Mouse (Mus musculus) bone marrow macrophage, adult 2 months (primary cell): Measurements from ENCODE around the gene Atp2b4. TPM values are rescaled to one million over a fixed set of nuclear protein-coding genes. Genes with fewer than 3 reads are reported as not detected.

Source experiments
- H3K27ac ChIP-seq: 2 replicates; pipeline ENCODE4 v1.5.1; 2012; ENCODE audit warnings: low read depth, low read length; ENCODE audit not compliant: insufficient read depth
- H3K4me1 ChIP-seq: 2 replicates; pipeline ENCODE4 v1.6.1; 2012; ENCODE audit warnings: low read length; ENCODE audit not compliant: control insufficient read depth, insufficient read depth
- H3K4me3 ChIP-seq: 2 replicates; pipeline ENCODE4 v1.5.1; 2012; ENCODE audit warnings: mild to moderate bottlenecking, low read length, moderate library complexity; ENCODE audit not compliant: insufficient read depth
- CTCF ChIP-seq: IDR thresholded peaks from 2 replicates; pipeline ENCODE4 v1.5.1; 2012; ENCODE audit warnings: low read depth, mild to moderate bottlenecking, low read length, moderate library complexity
- POLR2A ChIP-seq: IDR thresholded peaks from 2 replicates; pipeline ENCODE4 v1.6.1; 2012; ENCODE audit warnings: mild to moderate bottlenecking, low read depth, low read length, borderline replicate concordance
- polyA plus RNA-seq: library from polyadenylated mRNA; stranded (reverse); fragments of >200 nt; gene quantifications from 2 replicates; pipeline ENCODE4 v1.2.4, GENCODE M21; 2012; ENCODE audit not compliant: missing spikeins, insufficient read depth, insufficient read length

The Atp2b4 gene
- polyA plus RNA-seq, 1 experiment: 3.7 TPM

DNA sequence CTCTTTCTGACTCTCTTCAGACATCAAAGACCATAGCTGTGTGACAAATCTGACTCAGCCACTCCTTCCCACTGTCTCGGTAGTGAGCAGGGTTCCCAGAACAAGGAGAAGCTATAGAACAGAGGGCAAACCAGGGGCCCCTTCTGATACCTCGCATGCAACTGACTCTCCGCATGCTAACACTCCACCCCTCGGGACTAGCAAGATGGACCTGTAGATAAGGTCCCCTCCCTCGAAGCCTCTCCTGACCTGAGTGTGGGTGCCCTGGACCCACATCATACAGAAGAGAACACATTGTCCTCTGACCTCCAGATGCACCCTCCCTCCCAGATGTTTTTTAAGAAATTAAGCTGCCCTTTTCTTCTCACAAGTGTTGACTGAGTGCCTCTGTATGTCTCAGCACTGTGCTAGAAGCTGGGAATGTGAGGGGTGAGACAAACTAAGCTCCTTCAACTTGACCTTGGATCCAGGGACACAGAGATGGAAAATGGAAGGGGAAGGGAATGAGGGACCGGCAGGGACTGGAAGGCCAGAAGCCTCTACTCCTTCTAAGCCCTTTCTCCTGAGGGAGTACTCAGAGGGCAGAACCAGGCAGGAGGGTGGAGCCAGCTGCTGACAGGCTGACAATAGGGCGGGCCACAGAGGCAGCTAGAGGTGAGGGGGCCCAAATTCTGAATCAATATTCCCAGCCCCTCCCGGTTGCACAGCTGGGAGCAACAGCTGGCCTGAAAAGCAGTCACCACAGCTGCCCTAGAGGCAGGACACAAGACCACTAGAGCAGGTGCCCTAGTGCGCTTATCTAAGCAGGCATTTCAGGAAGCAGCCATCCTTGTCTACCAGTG, 2.6 kb downstream of the Atp2b4 start:
- Histone ChIP-seq H3K27ac (no peak overlapping the region), H3K4me1 (peaks cover 10% of the 10 kb centered on the region), H3K4me3 (no peak overlapping the region)
- no peak for TF ChIP-seq POLR2A

DNA sequence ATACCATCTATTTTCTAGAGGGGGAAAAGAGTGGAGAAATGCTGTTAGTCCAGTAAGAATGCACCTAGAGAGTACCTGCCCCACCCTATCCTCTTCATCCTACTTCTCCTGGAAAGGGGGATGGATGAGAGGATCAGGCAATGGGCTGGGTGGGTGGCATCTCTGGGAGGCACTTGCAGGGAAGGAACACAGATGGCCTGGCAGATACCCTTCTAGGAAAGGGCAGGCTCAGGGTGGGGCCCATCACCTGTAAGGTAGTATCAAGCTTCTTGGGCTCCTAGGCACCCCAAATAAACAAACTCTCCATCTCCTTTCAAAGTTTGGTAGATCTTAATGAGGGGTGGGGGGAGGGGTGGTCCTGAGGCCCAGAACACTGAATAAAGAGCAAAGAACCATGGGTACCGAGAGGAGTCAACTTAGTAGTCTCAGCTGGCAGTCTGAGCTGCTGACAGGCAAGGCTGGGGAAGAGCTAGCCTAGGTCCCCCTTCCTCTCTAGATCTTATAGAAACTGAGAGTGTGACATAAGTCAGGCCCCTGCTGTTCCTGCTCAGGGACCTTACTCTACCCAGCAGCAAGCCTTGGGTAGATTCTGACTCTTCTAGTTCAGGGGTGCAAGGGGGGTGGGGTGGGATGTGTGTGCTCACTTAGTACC, 3.4 kb downstream of the Atp2b4 start:
- H3K4me3 ChIP-seq: no peak overlapping the region
- peaks cover 10% of the 10 kb centered on the region for H3K4me1 ChIP-seq
- no peak overlapping the region for H3K27ac ChIP-seq
- TF ChIP-seq POLR2A (no peak), CTCF (no peak)

- Histone ChIP-seq H3K27ac (no peak overlapping the region), H3K4me3 (no peak overlapping the region), H3K4me1 (peaks cover 2% of the 10 kb centered on the region; the same call in 1 of the 2 replicates)
- no peak for TF ChIP-seq POLR2A
- no peak for TF ChIP-seq CTCF
Observed at GRCm38 (mm10) chr1:133793646-133794045, 7.2 kb downstream of the Atp2b4 start.

DNA sequence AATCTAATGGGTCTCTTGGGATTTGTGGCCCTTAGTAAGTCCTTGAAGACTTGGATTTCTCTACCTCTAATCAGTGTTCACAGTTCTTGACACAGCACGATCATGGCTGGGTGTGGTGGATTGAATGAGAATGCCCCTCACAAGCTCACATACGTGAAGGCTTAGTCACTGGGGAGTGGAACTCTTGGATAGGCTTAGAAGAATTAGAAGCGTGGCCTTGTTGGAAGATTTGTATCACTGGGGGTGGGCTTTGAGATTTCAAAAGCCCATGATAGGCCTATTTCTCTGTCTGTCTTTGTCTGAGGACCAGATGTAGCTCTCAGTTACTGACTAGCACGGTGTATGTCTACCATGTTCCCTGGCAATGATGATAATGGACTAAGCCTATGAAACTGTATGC, 10.8 kb downstream of the Atp2b4 start:
- TF ChIP-seq POLR2A (no peak), CTCF (no peak)
- Histone ChIP-seq H3K27ac (no peak overlapping the region), H3K4me3 (no peak overlapping the region), H3K4me1 (peaks cover 3% of the 10 kb centered on the region)

DNA sequence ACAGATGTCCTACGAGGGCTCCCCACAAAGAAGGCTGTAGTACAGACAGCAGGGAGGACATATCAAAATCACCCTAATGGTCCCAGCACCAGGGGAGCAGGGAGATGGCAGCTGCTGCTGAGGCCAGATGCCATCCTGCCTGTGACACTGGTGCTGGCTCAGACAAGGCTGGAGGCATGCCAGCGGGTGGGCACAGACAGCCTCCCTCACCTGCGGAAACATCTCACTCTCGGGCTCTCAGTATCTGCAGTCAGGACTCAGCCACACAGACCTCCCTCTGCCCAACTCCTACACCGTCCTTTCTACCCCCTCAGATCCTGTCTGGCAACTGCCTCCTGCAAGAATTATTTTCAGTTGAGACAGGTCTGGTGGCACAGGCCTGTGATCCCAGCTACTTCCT, 12.0 kb downstream of the Atp2b4 start:
- Histone ChIP-seq H3K27ac (no peak overlapping the region), H3K4me3 (no peak overlapping the region), H3K4me1 (peaks cover 13% of the 10 kb centered on the region)
- no peak for TF ChIP-seq POLR2A

- no peak overlapping the region for H3K27ac ChIP-seq
- peaks cover 11% of the 10 kb centered on the region for H3K4me1 ChIP-seq
- H3K4me3 ChIP-seq: no peak overlapping the region
- TF ChIP-seq POLR2A (no peak), CTCF (no peak)
Observed at GRCm38 (mm10) chr1:133787500-133788210, 13.2 kb downstream of the Atp2b4 start.

DNA sequence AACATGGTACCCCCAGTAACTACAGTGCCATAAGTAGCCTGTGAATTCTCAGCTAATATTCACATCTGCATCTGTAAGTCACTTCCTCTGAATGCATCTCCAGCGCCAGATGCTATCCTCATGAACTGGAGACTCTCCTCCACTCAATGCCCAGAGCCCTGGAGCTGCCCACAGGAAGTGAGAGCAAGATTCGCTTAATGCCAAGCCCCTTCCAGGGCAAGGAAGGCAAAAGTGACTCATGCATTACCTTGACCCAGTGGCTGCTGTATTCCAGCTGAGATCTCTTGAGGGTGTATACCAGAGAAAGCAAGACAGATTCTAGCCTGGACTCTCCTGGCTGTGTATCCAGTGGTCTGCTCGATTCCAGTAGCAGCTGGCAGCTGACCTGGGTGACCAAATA, 16.2 kb downstream of the Atp2b4 start:
- no peak for TF ChIP-seq CTCF
- TF ChIP-seq POLR2A: no peak

DNA sequence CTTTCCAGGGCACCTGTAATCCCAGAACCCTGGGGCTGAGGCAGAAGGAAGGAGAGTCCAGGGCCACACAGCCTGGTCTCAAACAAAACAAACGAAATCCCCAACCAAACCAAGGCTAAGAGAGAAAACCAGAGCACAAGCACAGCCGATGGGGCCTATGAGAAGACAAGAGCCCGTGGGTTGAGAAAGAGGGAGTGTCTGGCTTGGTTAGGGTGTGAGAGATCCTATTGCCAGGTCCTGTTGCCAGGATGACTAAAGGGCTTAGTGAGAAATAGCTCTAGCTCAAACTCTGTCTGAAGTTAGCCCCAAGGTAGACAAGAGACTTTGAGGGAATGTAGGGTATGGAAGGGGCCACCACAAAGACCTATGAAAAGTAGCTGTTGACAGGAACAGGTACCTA, 19.3 kb downstream of the Atp2b4 start:
- Histone ChIP-seq H3K4me1 (peaks cover 38% of the 10 kb centered on the region), H3K4me3 (no peak overlapping the region), H3K27ac (no peak overlapping the region)
- TF ChIP-seq CTCF (no peak), POLR2A (no peak)

More for the DNA sequence above, 16.2 kb downstream of the Atp2b4 start:
- Histone ChIP-seq H3K4me3 (no peak overlapping the region), H3K4me1 (peaks cover 11% of the 10 kb centered on the region), H3K27ac (no peak overlapping the region)

DNA sequence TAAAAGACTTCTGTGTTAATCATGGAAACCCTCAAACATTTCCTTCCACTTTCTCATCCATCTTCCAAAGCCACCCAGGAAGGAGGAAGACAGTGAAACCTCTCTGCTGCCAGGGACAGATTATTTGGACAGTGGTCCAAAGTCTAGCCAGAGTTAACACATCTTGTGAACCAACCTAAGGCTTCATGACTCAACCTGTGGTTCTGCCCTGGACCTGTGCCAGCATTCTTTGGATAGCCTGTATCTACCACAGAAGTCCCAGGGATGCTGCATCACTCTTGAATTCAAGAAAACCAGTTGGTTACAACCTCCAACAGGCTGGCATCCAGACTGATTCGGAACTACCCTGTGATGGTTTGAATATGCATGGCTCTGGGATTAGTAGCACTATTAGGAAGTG, 21.8 kb downstream of the Atp2b4 start:
- Histone ChIP-seq H3K4me3 (no peak overlapping the region), H3K4me1 (peaks cover 27% of the 10 kb centered on the region), H3K27ac (no peak overlapping the region)
- no peak for TF ChIP-seq CTCF
- TF ChIP-seq POLR2A: no peak
